Mouse (Mus musculus) lung, embryonic 16.5 days (tissue): ENCODE measurements at regions not wholly inside any gene's neighbourhood (a gene's known extent, or its start where the extent isn't known, plus 50 kb on each side); places are given as distances from the start of the nearest gene placed in this dataset.
A peak's percentile ranks its signal among the peaks of the same experiment; 100 is the strongest.

ENCODE experiments used
- ATAC-seq: fragments of 200-750 bp; cut with Nextera tagmentation; 2 replicates; pipeline ENCODE4 v1.8.0; 2017; ENCODE audit warnings: low read depth, mild to moderate bottlenecking, moderate library complexity
- H3K27ac ChIP-seq: fragments of 300-500 bp; sonication (generic); 2 replicates; pipeline ENCODE4 v1.5.1; 2014; ENCODE audit warnings: mild to moderate bottlenecking, control low read depth, low read length
- H3K27me3 ChIP-seq: fragments of 300-500 bp; sonication (generic); 2 replicates; pipeline ENCODE4 v1.6.1; 2014; ENCODE audit warnings: low read depth, low read length, mixed read lengths; ENCODE audit not compliant: control insufficient read depth, insufficient read depth
- H3K36me3 ChIP-seq: fragments of 300-500 bp; sonication (generic); 2 replicates; pipeline ENCODE4 v1.6.1; 2014; ENCODE audit warnings: low read length; ENCODE audit not compliant: control insufficient read depth, insufficient read depth
- H3K4me1 ChIP-seq: fragments of 300-500 bp; sonication (generic); replicated peaks from 2 replicates; pipeline ENCODE4 v1.6.1; 2014; ENCODE audit warnings: low read length, mixed read lengths; ENCODE audit not compliant: control insufficient read depth, insufficient read depth
- H3K4me2 ChIP-seq: fragments of 300-500 bp; sonication (generic); 2 replicates; pipeline ENCODE4 v1.6.1; 2014; ENCODE audit warnings: low read depth, low read length, control low read depth
- H3K4me3 ChIP-seq: fragments of 300-500 bp; sonication (generic); 2 replicates; pipeline ENCODE4 v1.5.1; 2014; ENCODE audit warnings: mild to moderate bottlenecking, low read length, control low read depth
- H3K9ac ChIP-seq: fragments of 300-500 bp; sonication (generic); 2 replicates; pipeline ENCODE4 v1.6.1; 2014; ENCODE audit warnings: low read length, control low read depth
- H3K9me3 ChIP-seq: fragments of 300-500 bp; sonication (generic); 2 replicates; pipeline ENCODE4 v1.6.1; 2016; ENCODE audit warnings: low read length; ENCODE audit not compliant: control insufficient read depth
- WGBS: fragments of 180-500 bp; shearing (Covaris S2); extraction: QIAGEN DNeasy Blood & Tissue Kit; methylation state at CpG from one replicate; pipeline ENCODE4 v1.1.7; 2014; 5-methylcytosine and 5-hydroxymethylcytosine counted together

- Histone ChIP-seq H3K9ac (no peak overlapping the region), H3K27me3 (no peaks in the 10 kb centered on the region), H3K4me1 (no peaks in the 10 kb centered on the region), H3K36me3 (no peaks in the 10 kb centered on the region), H3K4me3 (no peak overlapping the region), H3K27ac (no peak overlapping the region), H3K4me2 (no peak overlapping the region), H3K9me3 (no peaks in the 10 kb centered on the region)
- WGBS, result 69% methylated on average over 4 of the region's 4 CpGs
- peak; percentile 62 for ATAC-seq
These were observed 774.6 kb downstream of the Brinp1 start for GRCm38 (mm10) chr4:68179551-68179950.

GRCm38 (mm10) chr4:68156499-68156898 lies 797.7 kb downstream of the Brinp1 start:
- 85% methylated on average over 1 of the region's 1 CpGs for WGBS
- H3K4me3 ChIP-seq, result no peak overlapping the region

GRCm38 (mm10) chr4:68148483-68149069 lies 805.6 kb downstream of the Brinp1 start:
- H3K9me3 ChIP-seq, result no peaks in the 10 kb centered on the region
- no peaks in the 10 kb centered on the region for H3K36me3 ChIP-seq
- H3K27me3 ChIP-seq, result no peaks in the 10 kb centered on the region
- H3K4me2 ChIP-seq, result no peak overlapping the region
- 81% methylated on average over 5 of the region's 5 CpGs for WGBS
- no peak overlapping the region for H3K9ac ChIP-seq
- no peaks in the 10 kb centered on the region for H3K4me1 ChIP-seq
- no peak for ATAC-seq
- H3K4me3 ChIP-seq, result no peak overlapping the region
- H3K27ac ChIP-seq, result no peak overlapping the region

More at GRCm38 (mm10) chr4:68156499-68156898, 797.7 kb downstream of the Brinp1 start:
- H3K4me1 ChIP-seq, result no peaks in the 10 kb centered on the region
- no peak for ATAC-seq
- no peak overlapping the region for H3K27ac ChIP-seq
- H3K9ac ChIP-seq, result no peak overlapping the region
- no peaks in the 10 kb centered on the region for H3K27me3 ChIP-seq
- H3K9me3 ChIP-seq, result no peaks in the 10 kb centered on the region
- no peak overlapping the region for H3K4me2 ChIP-seq
- H3K36me3 ChIP-seq, result no peaks in the 10 kb centered on the region

- H3K4me3 ChIP-seq, result no peak overlapping the region
- no peak overlapping the region for H3K9ac ChIP-seq
- no peak overlapping the region for H3K27ac ChIP-seq
- WGBS, result 58% methylated on average over 4 of the region's 4 CpGs
- no peaks in the 10 kb centered on the region for H3K27me3 ChIP-seq
- no peak overlapping the region for H3K4me2 ChIP-seq
- no peaks in the 10 kb centered on the region for H3K36me3 ChIP-seq
- ATAC-seq, result no peak
- no peaks in the 10 kb centered on the region for H3K9me3 ChIP-seq
- H3K4me1 ChIP-seq, result no peaks in the 10 kb centered on the region
These were observed 826.1 kb downstream of the Brinp1 start for GRCm38 (mm10) chr4:68128124-68128523.

GRCm38 (mm10) chr4:68114502-68114901 lies 839.7 kb downstream of the Brinp1 start:
- Histone ChIP-seq H3K4me1 (no peaks in the 10 kb centered on the region), H3K36me3 (no peaks in the 10 kb centered on the region), H3K9ac (no peak overlapping the region), H3K9me3 (0 out of 2 replicates have a peak, but pooled peaks cover 4% of the 10 kb centered on the region), H3K4me3 (no peak overlapping the region), H3K27me3 (no peaks in the 10 kb centered on the region), H3K4me2 (no peak overlapping the region), H3K27ac (no peak overlapping the region)
- no peak for ATAC-seq

GRCm38 (mm10) chr4:68085255-68085654 lies 868.9 kb downstream of the Brinp1 start:
- ATAC-seq, result no peak
- Histone ChIP-seq H3K27me3 (no peaks in the 10 kb centered on the region), H3K36me3 (no peaks in the 10 kb centered on the region), H3K4me2 (no peak overlapping the region), H3K9ac (no peak overlapping the region), H3K9me3 (no peaks in the 10 kb centered on the region), H3K4me3 (no peak overlapping the region), H3K4me1 (no peaks in the 10 kb centered on the region), H3K27ac (no peak overlapping the region)
- 89% methylated on average over 3 of the region's 3 CpGs for WGBS

- Histone ChIP-seq H3K9me3 (no peaks in the 10 kb centered on the region), H3K4me2 (no peak overlapping the region), H3K27ac (no peak overlapping the region), H3K4me3 (no peak overlapping the region), H3K4me1 (no peaks in the 10 kb centered on the region), H3K9ac (no peak overlapping the region), H3K36me3 (no peaks in the 10 kb centered on the region), H3K27me3 (no peaks in the 10 kb centered on the region)
- ATAC-seq, result no peak
- 51% methylated on average over 4 of the region's 4 CpGs for WGBS
These were observed 897.2 kb downstream of the Brinp1 start for GRCm38 (mm10) chr4:68056813-68057578.

GRCm38 (mm10) chr4:68022891-68023303 lies 931.3 kb downstream of the Brinp1 start:
- Histone ChIP-seq H3K9ac (no peak overlapping the region), H3K9me3 (no peaks in the 10 kb centered on the region), H3K4me2 (no peak overlapping the region), H3K27me3 (no peaks in the 10 kb centered on the region), H3K4me1 (no peaks in the 10 kb centered on the region), H3K4me3 (no peak overlapping the region), H3K27ac (no peak overlapping the region), H3K36me3 (no peaks in the 10 kb centered on the region)
- 3% methylated on average over 2 of the region's 2 CpGs for WGBS
- peak; percentile 82; the same call in 1 of the 2 replicates for ATAC-seq

GRCm38 (mm10) chr4:68011371-68011770 lies 942.8 kb downstream of the Brinp1 start:
- Histone ChIP-seq H3K27me3 (no peaks in the 10 kb centered on the region), H3K4me1 (no peaks in the 10 kb centered on the region), H3K9ac (no peak overlapping the region), H3K4me3 (no peak overlapping the region), H3K4me2 (no peak overlapping the region), H3K9me3 (no peaks in the 10 kb centered on the region), H3K36me3 (no peaks in the 10 kb centered on the region), H3K27ac (no peak overlapping the region)
- ATAC-seq, result no peak
- WGBS, result 58% methylated on average over 2 of the region's 2 CpGs
